Comparison of ENCODE assay signal across 11 mouse cellular contexts in genomic region chr9:30422940-30423339, GRCm38 (mm10). TPM values are rescaled to one million over a fixed set of nuclear protein-coding genes. Genes with fewer than 3 reads are reported as not detected.
DNase-seq lines count a peak whose midpoint lies in the region; ATAC-seq and TF ChIP-seq lines count a peak whose summit lies in the region.
"Had no signal": no experiment of that assay in that cellular context is flagged by ENCODE, and none has a peak within 500 bp of the region (broad histone marks: within the 10 kb centered on the region; RNA-seq: fewer than 3 reads in every experiment).

No protein-coding gene starts in this region.

- no peaks in the 10 kb centered on the region for H3K36me3 ChIP-seq in hindbrain, embryonic 11.5 days (ENCODE audit: control insufficient read depth, insufficient read depth, low read length)
- no peaks in the 10 kb centered on the region for H3K36me3 ChIP-seq in hindbrain, embryonic 16.5 days (ENCODE audit: control insufficient read depth, insufficient read depth, low read length)
- H3K36me3 ChIP-seq in hindbrain, postnatal 0 days (ENCODE audit: insufficient read depth, low read length): no peaks in the 10 kb centered on the region
- H3K36me3 ChIP-seq: embryonic facial prominence, embryonic 12.5 days; limb, embryonic 15.5 days; stomach, embryonic 15.5 days had no signal

- no peaks in the 10 kb centered on the region for H3K9me3 ChIP-seq in hindbrain, embryonic 11.5 days (ENCODE audit: control insufficient read depth, low read length)
- no peaks in the 10 kb centered on the region for H3K9me3 ChIP-seq in hindbrain, embryonic 16.5 days (ENCODE audit: control insufficient read depth, low read length)
- no peaks in the 10 kb centered on the region for H3K9me3 ChIP-seq in hindbrain, postnatal 0 days (ENCODE audit: low read length)
- H3K9me3 ChIP-seq: embryonic facial prominence, embryonic 12.5 days; limb, embryonic 15.5 days; stomach, embryonic 15.5 days had no signal

- H3K27me3 ChIP-seq in hindbrain, embryonic 11.5 days (ENCODE audit: control insufficient read depth, insufficient read depth, low read length): no peaks in the 10 kb centered on the region
- 0 out of 2 replicates have a peak, but pooled peaks cover 2% of the 10 kb centered on the region for H3K27me3 ChIP-seq in hindbrain, embryonic 16.5 days (replicated peaks; ENCODE audit: control insufficient read depth, insufficient read depth, low read length)
- H3K27me3 ChIP-seq in hindbrain, postnatal 0 days (ENCODE audit: insufficient read depth, low read length): no peaks in the 10 kb centered on the region
- H3K27me3 ChIP-seq: embryonic facial prominence, embryonic 12.5 days; limb, embryonic 15.5 days; stomach, embryonic 15.5 days had no signal

- 9% methylated on average over 1 of the region's 1 CpGs for WGBS in hindbrain, embryonic 11.5 days
- 3% methylated on average over 1 of the region's 1 CpGs for WGBS in hindbrain, embryonic 16.5 days
- 0% methylated on average over 1 of the region's 1 CpGs for WGBS in hindbrain, postnatal 0 days

- no peak overlapping the region for H3K9ac ChIP-seq in hindbrain, embryonic 11.5 days (ENCODE audit: low read depth, low read length)
- no peak overlapping the region for H3K9ac ChIP-seq in hindbrain, embryonic 16.5 days (ENCODE audit: low read depth, low read length)
- no peak overlapping the region for H3K9ac ChIP-seq in hindbrain, postnatal 0 days (replicated peaks; ENCODE audit: low read length)
- H3K9ac ChIP-seq: embryonic facial prominence, embryonic 12.5 days; limb, embryonic 15.5 days; stomach, embryonic 15.5 days had no signal

- H3K4me2 ChIP-seq in hindbrain, embryonic 11.5 days (replicated peaks; ENCODE audit: low read depth, low read length): no peak overlapping the region
- no peak overlapping the region for H3K4me2 ChIP-seq in hindbrain, embryonic 16.5 days (ENCODE audit: low read length)
- no peak overlapping the region for H3K4me2 ChIP-seq in hindbrain, postnatal 0 days (ENCODE audit: low read depth, low read length)
- H3K4me2 ChIP-seq: embryonic facial prominence, embryonic 12.5 days; limb, embryonic 15.5 days; stomach, embryonic 15.5 days had no signal

- DNase-seq in hindbrain, embryonic 11.5 days (ENCODE audit: low spot score): peak; percentile 78
- DNase-seq in 416B (ENCODE audit: low read depth): peak; percentile 53
- DNase-seq in Muller cell, postnatal 12 days (ENCODE audit: inconsistent ontology term): peak; percentile 9
- DNase-seq in cerebellum, postnatal 4 days (ENCODE audit: low spot score in 2 of 2): peak; percentile 36 to 66
- DNase-seq in hindbrain, postnatal 0 days (ENCODE audit: low spot score): peak; percentile 82
- DNase-seq in lung, postnatal 36 days: peak; percentile 77
- no peak for DNase-seq in T-cell, adult 2 months (ENCODE audit: low spot score)

- no peak overlapping the region for H3K27ac ChIP-seq in hindbrain, embryonic 11.5 days (ENCODE audit: low read depth, low read length)
- no peak overlapping the region for H3K27ac ChIP-seq in hindbrain, embryonic 16.5 days (ENCODE audit: low read depth, low read length)
- H3K27ac ChIP-seq in hindbrain, postnatal 0 days: no peak overlapping the region
- H3K27ac ChIP-seq: embryonic facial prominence, embryonic 12.5 days; limb, embryonic 15.5 days; stomach, embryonic 15.5 days had no signal

- no peak overlapping the region for H3K4me3 ChIP-seq in hindbrain, embryonic 11.5 days (ENCODE audit: low read depth, low read length)
- no peak overlapping the region for H3K4me3 ChIP-seq in hindbrain, embryonic 16.5 days (ENCODE audit: low read length)
- H3K4me3 ChIP-seq in hindbrain, postnatal 0 days (ENCODE audit: low read length): no peak overlapping the region
- H3K4me3 ChIP-seq: embryonic facial prominence, embryonic 12.5 days; limb, embryonic 15.5 days; stomach, embryonic 15.5 days had no signal

- ATAC-seq in hindbrain, embryonic 11.5 days (ENCODE audit: low FRiP score): no peak
- ATAC-seq in hindbrain, embryonic 16.5 days: no peak
- no peak for ATAC-seq in hindbrain, postnatal 0 days

- peak; percentile 95 for TF ChIP-seq CTCF in hindbrain, postnatal 0 days (IDR thresholded peaks at IDR 0.05; ENCODE audit: low read depth)

- no peaks in the 10 kb centered on the region for H3K4me1 ChIP-seq in hindbrain, embryonic 11.5 days (replicated peaks; ENCODE audit: control insufficient read depth, insufficient read depth, low read length)
- peaks cover 6% of the 10 kb centered on the region for H3K4me1 ChIP-seq in hindbrain, embryonic 16.5 days (ENCODE audit: control insufficient read depth, insufficient read depth, low read depth, low read length)
- H3K4me1 ChIP-seq in hindbrain, postnatal 0 days (ENCODE audit: insufficient read depth, low read length): peaks cover 11% of the 10 kb centered on the region; the same call in 1 of the 2 replicates

RNA-seq across cellular contexts. Expression of gene Snx19, which starts 4.0 kb away (rescaled TPM):
- 23.6 and 27.6 TPM in 2 replicates for polyA plus RNA-seq in hindbrain, embryonic 11.5 days (2014; fragmentation: Nextera tagmentation; extraction: Ambion mirVana)
- 20.9 and 25.0 TPM in 2 replicates for polyA plus RNA-seq in hindbrain, embryonic 16.5 days (2015; fragmentation: Nextera tagmentation; extraction: Ambion mirVana)
- 28.6 and 30.8 TPM in 2 replicates for total RNA-seq in hindbrain, postnatal 0 days (2014; rRNA removed)
- polyA plus RNA-seq in hindbrain, postnatal 0 days (2015; fragmentation: Nextera tagmentation; extraction: Ambion mirVana): 18.1 and 18.4 TPM in 2 replicates
